Mouse (Mus musculus): ENCODE results near the gene Hoxb9.

GRCm38 (mm10) chr11:96310183-96310938 is 39.1 kb downstream of the Hoxb9 start:
- no peak for TF ChIP-seq CTCF (conservative IDR thresholded peaks at IDR 0.05; ENCODE audit: low read length)
- TF ChIP-seq NANOG (IDR thresholded peaks at IDR 0.05; ENCODE audit: borderline replicate concordance, low read length) = no peak

All from E14TG2a.4 (cell line).